Mouse (Mus musculus): ENCODE measurements around the gene Gm15114. TPM values are rescaled to one million over a fixed set of nuclear protein-coding genes. Genes with fewer than 3 reads are reported as not detected.
"Not testable (repeated sequence)": the region's sequence is repeated elsewhere in the genome, so short reads cannot be mapped to it uniquely, and the experiment has no call there.

Gene Gm15114
- polyA plus RNA-seq (2011; ENCODE audit: insufficient read depth, insufficient read length, low replicate concordance, missing spikeins): not detected in 2 replicates

DNA sequence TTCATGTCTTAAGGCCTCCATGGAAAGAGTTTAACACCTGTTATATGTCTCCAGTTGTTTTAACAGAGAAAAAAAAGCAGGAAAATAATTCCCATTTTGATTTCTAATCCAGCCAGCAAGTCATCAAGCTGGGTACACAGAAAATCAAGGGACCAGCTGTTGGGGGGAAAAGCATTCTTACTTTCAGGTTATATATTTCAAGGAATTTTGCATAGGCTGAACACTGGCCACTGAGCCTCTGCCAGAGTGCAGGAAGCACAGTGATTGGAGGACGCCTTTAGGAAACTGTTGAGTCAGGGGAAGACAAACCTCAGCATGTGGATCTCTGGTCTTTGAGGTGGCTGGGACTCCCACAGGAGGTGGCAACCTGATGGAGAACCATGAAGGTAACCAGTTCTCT lies at the start of gene Gm15114:
TSS of gene Gm15114 (plus strand) at position 301 of the 400 bp plus-strand sequence.
- H3K27ac ChIP-seq (ENCODE audit: control insufficient read depth, insufficient read depth, low read depth, low read length, poor library complexity); H3K4me1 ChIP-seq (ENCODE audit: control insufficient read depth, insufficient read depth, low read length); H3K4me3 ChIP-seq (replicated peaks; ENCODE audit: control insufficient read depth, low read depth, low read length): not testable (repeated sequence)
- no CpG with 5 or more reads among the region's 1 CpGs for WGBS

Other genes with a start within 250 kb of the Gm15114 start
- gene Gm8334, start 126.2 kb downstream of the Gm15114 start, polyA plus RNA-seq (2011; ENCODE audit: insufficient read depth, insufficient read length, low replicate concordance, missing spikeins): not detected in 2 replicates
- not detected in 2 replicates for gene Gm15127, start 174.6 kb downstream of the Gm15114 start, polyA plus RNA-seq (2011; ENCODE audit: insufficient read depth, insufficient read length, low replicate concordance, missing spikeins)